Mouse (Mus musculus): ENCODE results near the gene Atp6v1g1.

Gene Atp6v1g1

GRCm38 (mm10) chr4:63544494-63545230 is at the start of gene Atp6v1g1:
TSS of gene Atp6v1g1 (plus strand) at chr4:63544772.
- DNase-seq (ENCODE audit: extremely low spot score) = peak; percentile 95

- DNase-seq (ENCODE audit: extremely low spot score) = peak; percentile 63
Measured at GRCm38 (mm10) chr4:63494967-63495914, 49.3 kb upstream of the Atp6v1g1 start.

GRCm38 (mm10) chr4:63495915-63496278 is 48.7 kb upstream of the Atp6v1g1 start, which contains the start of gene Whrn:
TSS of gene Whrn (minus strand) at chr4:63495991.
- peak; percentile 87 for DNase-seq (ENCODE audit: extremely low spot score)

GRCm38 (mm10) chr4:63496312-63496711 is 48.3 kb upstream of the Atp6v1g1 start:
- no peak for DNase-seq (ENCODE audit: extremely low spot score)

- DNase-seq (ENCODE audit: extremely low spot score) = no peak
Measured at GRCm38 (mm10) chr4:63498346-63498745, 46.2 kb upstream of the Atp6v1g1 start.

GRCm38 (mm10) chr4:63501050-63501449 is 43.5 kb upstream of the Atp6v1g1 start:
- no peak for DNase-seq (ENCODE audit: extremely low spot score)

GRCm38 (mm10) chr4:63503949-63504348 is 40.6 kb upstream of the Atp6v1g1 start:
- DNase-seq (ENCODE audit: extremely low spot score) = no peak

- DNase-seq (ENCODE audit: extremely low spot score) = no peak
Measured at GRCm38 (mm10) chr4:63507478-63507877, 37.1 kb upstream of the Atp6v1g1 start.

- peak; percentile 66 for DNase-seq (ENCODE audit: extremely low spot score)
Measured at GRCm38 (mm10) chr4:63508232-63508631, 36.3 kb upstream of the Atp6v1g1 start.

GRCm38 (mm10) chr4:63512921-63513320 is 31.7 kb upstream of the Atp6v1g1 start:
- no peak for DNase-seq (ENCODE audit: extremely low spot score)

- no peak for DNase-seq (ENCODE audit: extremely low spot score)
Measured at GRCm38 (mm10) chr4:63514454-63514984, 30.1 kb upstream of the Atp6v1g1 start.

GRCm38 (mm10) chr4:63515021-63515420 is 29.6 kb upstream of the Atp6v1g1 start:
- DNase-seq (ENCODE audit: extremely low spot score) = no peak

- no peak for DNase-seq (ENCODE audit: extremely low spot score)
Measured at GRCm38 (mm10) chr4:63521813-63522419, 22.7 kb upstream of the Atp6v1g1 start.

GRCm38 (mm10) chr4:63525514-63525913 is 19.1 kb upstream of the Atp6v1g1 start:
- no peak for DNase-seq (ENCODE audit: extremely low spot score)

- no peak for DNase-seq (ENCODE audit: extremely low spot score)
Measured at GRCm38 (mm10) chr4:63528946-63529345, 15.6 kb upstream of the Atp6v1g1 start.

GRCm38 (mm10) chr4:63530409-63530808 is 14.2 kb upstream of the Atp6v1g1 start:
- no peak for DNase-seq (ENCODE audit: extremely low spot score)

GRCm38 (mm10) chr4:63537602-63538001 is 7.0 kb upstream of the Atp6v1g1 start:
- no peak for DNase-seq (ENCODE audit: extremely low spot score)

GRCm38 (mm10) chr4:63542209-63542608 is 2.4 kb upstream of the Atp6v1g1 start:
- DNase-seq (ENCODE audit: extremely low spot score) = no peak

GRCm38 (mm10) chr4:63543746-63544493 is 652 bp upstream of the Atp6v1g1 start:
- no peak for DNase-seq (ENCODE audit: extremely low spot score)

- no peak for DNase-seq (ENCODE audit: extremely low spot score)
Measured at GRCm38 (mm10) chr4:63545231-63545958, 823 bp downstream of the Atp6v1g1 start.
